Mouse (Mus musculus) layer of hippocampus, adult 9-10 months (tissue): Measurements from ENCODE around the gene Mmp25.

Experiments used
- DNase-seq: peaks from one replicate; pipeline ENCODE4 v3.0.0; 2022; ENCODE audit warnings: low spot score

Mmp25 gene

DNA sequence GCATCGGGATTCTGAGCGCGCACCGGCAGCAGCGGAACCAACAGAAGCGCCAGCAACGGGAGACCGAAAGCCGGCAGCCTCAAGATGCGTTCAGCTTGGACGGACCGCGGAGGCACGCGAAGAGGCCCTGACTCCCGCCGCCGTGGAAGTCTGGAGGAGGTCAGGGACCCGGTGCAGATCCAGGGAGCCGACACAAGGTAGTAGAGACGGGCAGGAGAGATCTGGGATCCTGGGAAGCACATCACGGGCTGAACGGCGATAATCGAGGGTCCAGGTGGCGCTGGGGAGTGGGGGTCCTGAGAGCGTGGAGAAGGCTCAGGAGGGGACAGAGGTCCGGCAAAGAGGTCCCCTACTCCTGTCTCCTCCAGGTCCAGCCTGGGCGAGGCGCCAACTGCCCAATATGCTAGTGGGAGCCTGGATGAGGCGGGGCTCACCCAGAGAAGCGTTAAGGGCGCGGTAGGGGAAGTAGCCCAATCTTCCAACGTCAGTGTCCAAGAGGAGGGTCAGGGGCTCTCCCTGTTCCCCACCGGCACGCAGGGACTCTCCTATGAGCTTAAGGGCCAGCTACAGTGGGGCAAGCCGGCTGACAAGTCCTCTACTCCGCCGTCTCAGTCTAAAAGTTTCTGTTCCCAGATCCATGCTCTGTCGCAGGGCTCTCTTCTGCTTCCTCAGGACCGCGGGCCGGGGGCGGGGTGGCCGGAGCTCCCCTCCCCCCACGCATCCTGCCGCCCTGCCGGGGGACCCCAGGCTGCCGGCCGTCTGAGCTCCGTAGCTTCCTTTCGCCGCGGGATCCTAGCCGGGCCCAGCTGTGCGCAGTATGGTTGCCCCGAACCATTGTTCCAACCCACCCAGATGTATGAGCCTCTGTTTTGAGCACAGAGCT lies at the start of gene Mmp25:
Gene Mmp25 (minus strand): TSS at position 665 of the 883 bp plus-strand sequence.
- no peak for DNase-seq

DNA sequence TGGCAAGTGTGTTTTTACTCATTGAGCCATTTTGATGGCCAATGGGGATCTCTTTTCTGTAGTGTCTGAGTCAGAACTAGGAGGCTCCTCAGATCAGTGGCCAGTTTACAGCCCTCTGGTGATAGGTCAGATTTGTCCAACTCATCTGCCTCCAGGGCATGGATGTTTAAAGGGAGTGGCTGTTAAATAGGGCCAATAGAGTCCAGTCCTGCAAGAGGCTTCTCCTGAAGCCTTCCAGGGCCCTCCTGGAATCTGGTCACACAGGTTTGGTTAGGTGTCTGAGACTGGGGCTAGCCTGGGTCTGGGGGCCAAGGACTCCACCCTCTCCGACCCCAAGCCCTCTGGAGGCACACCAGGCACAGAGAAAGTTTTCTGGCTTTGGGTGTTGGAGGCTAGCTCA lies 49.4 kb upstream of the Mmp25 start:
- DNase-seq: no peak

DNA sequence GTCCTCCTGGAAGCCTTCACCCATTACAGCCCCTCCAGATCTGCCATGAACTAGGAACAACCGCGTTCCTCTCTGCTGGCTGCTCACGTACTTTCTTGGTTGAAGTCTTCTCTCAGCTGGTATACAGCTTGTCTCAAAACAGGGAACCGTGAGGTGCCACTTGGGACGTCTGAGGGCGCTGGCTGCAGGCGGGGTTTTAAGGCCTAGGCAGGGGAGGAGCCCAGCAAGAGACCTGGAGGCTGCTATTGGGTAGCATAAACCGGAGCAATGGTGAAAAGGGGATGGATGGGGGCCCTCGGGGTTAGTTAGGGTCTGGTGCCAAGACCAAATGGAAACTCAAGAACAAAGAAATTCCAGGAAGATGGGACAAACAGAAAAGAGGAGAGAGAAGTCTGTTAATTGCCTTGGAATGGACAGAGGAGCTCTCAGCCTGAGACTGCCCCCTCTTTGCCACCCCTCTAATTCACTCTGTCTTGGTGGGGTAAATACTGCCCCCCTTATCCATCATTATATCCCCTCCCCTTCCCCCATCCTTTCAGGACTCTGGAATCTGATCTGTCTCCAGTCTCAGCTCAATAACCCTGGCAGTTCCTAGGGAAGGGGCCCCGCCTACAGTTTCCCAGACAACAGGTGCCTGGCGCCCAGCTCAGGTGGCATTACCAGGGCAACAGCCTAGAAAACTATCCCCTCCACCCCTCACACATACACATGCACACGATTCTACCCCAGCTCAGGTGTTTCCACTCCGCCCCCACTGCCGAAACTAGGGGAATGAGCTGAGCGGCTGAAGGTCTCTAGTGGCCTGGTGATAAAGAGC lies 39.0 kb upstream of the Mmp25 start, which contains the start of gene Cldn9:
Gene Cldn9 (minus strand): TSS at position 171 of the 817 bp plus-strand sequence.
- no peak for DNase-seq

DNA sequence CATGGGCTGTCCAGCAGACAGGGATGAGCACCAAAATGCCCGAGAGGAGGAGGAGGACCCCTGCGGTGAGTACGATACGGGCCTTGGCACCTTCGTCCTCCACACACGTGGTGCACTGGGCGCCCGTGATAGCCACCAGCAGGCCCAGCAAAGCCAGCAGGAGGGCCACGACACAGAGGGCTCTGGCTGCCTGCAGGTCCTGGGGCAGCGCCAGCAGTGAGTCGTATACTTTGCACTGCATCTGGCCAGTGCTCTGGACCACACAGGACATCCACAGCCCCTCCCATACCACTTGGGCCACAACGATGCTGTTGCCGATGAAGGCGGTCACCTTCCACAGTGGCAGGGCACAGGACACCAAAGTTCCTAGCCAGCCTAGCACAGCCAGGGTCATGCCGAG lies 38.1 kb upstream of the Mmp25 start:
- no peak for DNase-seq

DNA sequence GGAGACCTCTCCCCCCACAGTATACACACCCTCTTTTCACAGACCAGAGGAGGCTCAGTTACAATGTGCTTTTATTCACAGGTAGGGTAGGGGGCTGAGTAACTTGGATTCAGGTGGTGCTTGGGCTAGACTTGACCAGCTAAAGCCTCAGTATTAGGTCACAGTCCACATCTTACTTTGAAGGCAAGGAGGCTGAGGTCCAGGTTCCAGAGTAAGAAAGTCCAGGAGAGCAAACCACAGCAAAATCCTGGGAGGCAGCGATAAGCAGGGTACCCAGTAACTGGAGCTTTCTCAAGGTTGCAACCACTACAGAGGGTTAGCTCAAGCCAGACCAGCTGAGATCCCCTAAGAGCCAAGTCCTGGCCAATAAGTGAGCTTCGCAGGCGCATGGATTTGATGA lies 37.5 kb upstream of the Mmp25 start:
- no peak for DNase-seq

DNA sequence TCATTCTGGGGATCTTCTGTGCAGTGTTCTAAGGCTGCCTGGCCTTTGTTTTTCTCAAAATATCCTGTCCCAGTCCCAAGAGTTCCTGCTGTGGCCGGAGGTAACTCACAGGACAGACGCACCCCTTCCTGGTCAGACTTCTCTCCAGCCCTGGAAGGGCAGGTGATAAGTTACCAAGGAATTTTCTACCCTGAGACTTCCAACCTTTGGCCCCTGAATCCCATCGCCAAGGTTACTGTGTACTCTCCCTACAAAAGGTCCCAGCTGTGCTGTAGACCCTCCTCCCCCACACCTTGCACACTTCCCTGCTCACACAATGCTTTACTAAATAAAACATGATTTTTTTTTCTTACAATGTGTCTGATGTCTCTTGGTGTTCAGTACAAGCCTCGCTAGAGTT lies 37.0 kb upstream of the Mmp25 start:
- DNase-seq: no peak

DNA sequence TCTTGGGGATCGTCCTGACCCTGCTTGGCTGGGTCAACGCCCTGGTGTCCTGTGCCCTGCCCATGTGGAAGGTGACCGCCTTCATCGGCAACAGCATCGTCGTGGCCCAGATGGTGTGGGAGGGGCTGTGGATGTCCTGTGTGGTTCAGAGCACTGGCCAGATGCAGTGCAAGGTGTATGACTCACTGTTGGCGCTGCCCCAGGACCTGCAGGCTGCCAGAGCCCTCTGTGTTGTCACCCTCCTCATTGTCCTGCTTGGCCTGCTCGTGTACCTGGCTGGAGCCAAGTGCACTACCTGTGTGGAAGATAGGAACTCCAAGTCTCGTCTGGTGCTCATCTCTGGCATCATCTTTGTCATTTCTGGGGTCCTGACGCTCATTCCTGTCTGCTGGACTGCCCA lies 36.0 kb upstream of the Mmp25 start:
- DNase-seq: no peak

DNA sequence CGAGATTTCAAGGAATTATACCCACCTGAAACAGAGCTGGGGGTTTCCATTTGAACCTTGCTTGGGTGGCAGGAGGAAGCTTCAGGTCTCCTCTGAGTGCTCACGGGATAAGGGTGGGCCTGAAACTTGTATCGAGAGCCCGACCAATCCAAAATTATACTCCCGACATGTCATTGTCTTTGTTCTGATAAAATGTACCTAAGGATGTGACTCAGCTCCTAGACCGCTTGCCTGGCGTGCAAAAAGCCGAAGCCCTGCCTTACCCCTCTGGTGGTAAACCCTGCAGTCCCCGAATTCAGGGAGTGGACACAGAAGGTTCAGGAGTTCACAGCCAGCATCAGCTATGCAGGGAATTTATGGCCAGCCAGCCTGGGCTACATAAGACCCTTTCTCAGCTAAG lies 35.3 kb upstream of the Mmp25 start:
- no peak for DNase-seq

GRCm38 (mm10) chr17:23679127-23679835 lies 34.2 kb upstream of the Mmp25 start, which contains the start of gene Cldn6:
Gene Cldn6, plus strand, starts transcription at chr17:23679249.
- no peak for DNase-seq

DNA sequence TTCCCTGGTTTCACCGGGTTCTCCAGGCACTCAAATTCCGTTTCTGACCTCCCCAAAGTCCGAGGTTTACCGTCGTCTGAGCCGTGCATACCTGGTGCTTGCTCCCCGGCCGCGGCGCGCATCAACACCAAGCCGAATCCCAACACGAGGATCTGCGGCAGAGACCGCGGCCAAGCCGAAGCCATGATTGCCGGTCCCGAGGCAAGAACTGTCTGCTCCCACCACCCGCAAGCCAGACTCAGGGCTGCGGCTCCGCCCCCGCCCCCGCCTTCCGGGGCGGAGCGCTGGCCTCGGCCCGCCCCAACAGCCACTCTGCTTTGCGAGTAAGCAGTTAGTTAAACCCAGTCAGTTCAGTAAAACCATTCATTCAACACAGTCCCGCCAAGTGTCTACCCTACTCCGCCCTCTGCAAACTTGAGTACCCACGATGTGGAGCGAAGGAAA lies 32.2 kb upstream of the Mmp25 start, which contains the start of gene Tnfrsf12a:
Gene Tnfrsf12a (minus strand): TSS at position 233 of the 444 bp plus-strand sequence.
- DNase-seq: no peak

DNA sequence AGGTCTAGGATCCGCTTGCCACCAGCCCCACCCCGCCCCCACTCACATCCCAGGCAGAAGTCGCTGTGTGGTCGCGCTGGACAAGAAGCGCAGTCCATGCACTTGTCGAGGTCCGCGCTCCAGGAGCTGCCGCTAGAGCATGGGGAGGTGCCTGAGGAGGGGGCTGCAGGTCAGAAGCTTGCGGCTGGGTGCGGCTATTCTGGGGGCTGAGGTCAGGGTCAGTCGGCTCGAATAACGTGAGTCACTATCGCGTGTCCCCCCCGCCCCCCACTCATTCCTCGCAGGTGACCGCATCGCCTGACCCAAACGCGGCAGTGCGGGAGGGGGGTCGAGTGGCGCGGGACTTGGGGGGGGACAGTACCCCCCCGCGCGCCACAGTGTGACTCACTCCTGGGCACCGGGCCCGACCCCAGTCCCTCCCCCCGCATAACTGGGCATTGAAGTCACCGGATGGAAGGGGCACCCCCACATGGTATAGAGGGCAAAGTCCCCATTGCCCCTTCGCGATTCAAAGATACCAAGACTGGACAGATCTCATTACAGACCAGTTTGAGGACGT lies 31.5 kb upstream of the Mmp25 start:
- no peak for DNase-seq

- no peak for DNase-seq
Observed at GRCm38 (mm10) chr17:23675564-23676281, 30.6 kb upstream of the Mmp25 start.

DNA sequence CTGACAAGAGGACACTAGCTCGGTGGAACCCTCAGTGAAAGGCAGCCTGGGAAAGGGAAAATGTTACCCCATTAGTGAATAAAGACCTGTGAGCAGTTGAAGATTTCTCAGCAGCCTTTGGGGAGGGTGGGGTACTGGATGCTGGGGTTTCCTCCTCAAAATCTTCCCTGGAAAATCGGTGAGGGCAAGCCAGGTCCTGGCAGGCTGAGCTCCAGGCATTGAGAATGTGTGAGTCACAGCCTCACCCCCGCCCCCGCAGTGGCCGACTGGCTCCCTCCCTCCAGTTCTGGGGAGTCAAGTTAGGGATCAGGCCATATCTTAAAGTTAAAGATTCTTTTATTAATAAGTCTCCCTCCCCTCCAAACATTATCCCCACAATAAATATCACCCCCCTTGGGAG lies 30.1 kb upstream of the Mmp25 start:
- no peak for DNase-seq

DNA sequence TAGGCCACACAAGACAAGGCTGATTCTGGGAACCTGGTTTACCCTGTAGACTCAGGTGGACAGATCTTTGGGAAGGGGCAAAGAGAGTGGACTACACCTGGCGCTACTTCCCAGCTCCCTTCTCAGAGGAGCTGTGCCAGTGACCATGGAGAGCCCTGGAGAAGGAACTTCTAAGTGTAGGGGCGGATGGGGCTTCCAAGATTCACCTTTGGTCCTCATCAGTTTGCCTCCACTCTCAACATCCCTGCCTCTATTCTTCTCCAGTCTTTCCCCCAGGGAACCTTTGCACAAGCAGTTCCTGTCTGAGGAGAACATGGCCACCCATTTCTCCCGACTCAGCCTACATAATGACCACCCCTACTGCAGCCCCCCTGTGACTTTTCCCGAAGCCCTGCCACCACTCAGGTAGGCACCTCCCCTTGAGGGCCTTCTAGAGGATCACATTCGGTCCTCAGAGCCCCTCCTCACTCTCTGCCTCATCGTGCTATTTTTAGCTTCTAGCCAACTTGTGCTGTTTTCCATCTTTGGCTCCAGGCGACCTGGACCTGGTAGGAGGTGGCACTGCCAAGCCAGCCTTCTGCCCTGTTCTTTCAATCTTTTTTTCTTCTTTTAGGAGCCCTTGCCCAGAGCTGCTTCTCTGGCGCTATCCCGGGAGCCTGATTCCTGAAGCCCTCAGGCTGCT lies 29.3 kb upstream of the Mmp25 start:
- no peak for DNase-seq

GRCm38 (mm10) chr17:23673424-23674073 lies 28.5 kb upstream of the Mmp25 start, which contains the start of the genes Hcfc1r1 and Thoc6:
Gene Hcfc1r1, plus strand, starts transcription at chr17:23673596.
Gene Thoc6, minus strand, starts transcription at chr17:23673882.
- peak; percentile 94 for DNase-seq

DNA sequence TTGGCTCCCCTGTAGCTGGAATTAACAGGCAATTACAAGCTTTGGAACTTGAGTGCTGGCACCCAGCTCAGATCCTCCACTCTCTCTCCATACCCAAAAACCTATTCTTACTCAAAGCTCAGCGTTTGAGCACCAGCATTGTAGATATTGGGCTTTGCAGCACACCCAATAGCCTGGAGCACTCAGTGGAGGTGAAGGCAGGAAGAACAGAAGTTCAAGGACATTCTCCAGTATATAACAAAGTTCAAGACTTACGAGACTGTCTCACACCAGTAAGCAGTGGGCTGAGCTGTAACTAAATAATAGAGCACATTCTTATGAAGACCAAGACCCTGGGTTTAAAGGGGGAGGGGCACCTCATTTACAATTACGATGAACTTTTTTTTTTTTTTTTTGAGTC lies 27.7 kb upstream of the Mmp25 start:
- no peak for DNase-seq

- DNase-seq: no peak
Observed at GRCm38 (mm10) chr17:23671519-23671918, 26.4 kb upstream of the Mmp25 start.

DNA sequence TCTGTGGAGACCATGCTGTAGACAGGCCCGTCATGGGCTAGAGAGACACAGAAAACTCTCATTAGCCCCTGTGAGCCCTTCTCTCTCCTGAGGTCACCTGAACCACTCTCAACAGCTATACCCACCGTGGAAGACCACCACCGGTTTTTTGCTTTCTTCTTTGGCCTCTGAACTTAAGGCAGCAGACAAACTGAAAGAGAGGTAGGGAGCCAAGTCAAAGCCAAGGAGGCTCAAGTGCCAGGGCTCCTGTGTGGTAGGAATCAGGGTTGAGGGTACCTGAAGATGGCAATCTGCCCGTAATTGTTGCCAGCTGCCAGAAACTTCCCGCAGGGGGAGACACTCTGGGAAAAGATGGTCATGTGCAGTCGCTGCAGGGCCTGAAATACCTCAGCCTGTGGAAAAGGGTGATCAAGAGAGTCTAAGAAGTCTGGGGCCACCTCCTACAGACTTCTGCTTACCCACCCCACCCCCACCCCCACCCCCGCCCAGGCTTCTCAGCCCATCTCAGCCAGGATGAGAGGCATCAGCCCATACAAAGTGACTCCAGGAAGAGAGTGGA lies 25.5 kb upstream of the Mmp25 start:
- no peak for DNase-seq

GRCm38 (mm10) chr17:23665511-23665910 lies 20.4 kb upstream of the Mmp25 start:
- no peak for DNase-seq
